Mouse (Mus musculus) CH12.LX (cell line): Measurements from ENCODE around the gene Mta1.

Experiments used
- CHD1 ChIP-seq: IDR thresholded peaks from 2 replicates; pipeline ENCODE4 v1.6.1; 2012; ENCODE audit warnings: low read depth, low read length, improper control_type of control experiment, inconsistent platforms
- CTCF ChIP-seq, 2 experiments: IDR thresholded peaks in 1 of 2; conservative IDR thresholded peaks in 1 of 2; 2 replicates each; pipeline ENCODE4 v1.5.1; 2011 to 2012; ENCODE audit warnings: low read depth in 2 of 2, low read length in 2 of 2, improper control_type of control experiment in 1 of 2, inconsistent platforms in 1 of 2, mild to moderate bottlenecking in 1 of 2, moderate library complexity in 1 of 2
- EP300 ChIP-seq: IDR thresholded peaks from 2 replicates; pipeline ENCODE4 v1.6.1; 2011; ENCODE audit warnings: low read length, improper control_type of control experiment
- HCFC1 ChIP-seq: IDR thresholded peaks from 2 replicates; pipeline ENCODE4 v1.6.1; 2012; ENCODE audit warnings: low read depth, mild to moderate bottlenecking, inconsistent platforms, low read length, improper control_type of control experiment
- MXI1 ChIP-seq: IDR thresholded peaks from 2 replicates; pipeline ENCODE4 v1.6.1; 2011; ENCODE audit warnings: mild to moderate bottlenecking, low read depth, low read length, improper control_type of control experiment
- NRF1 ChIP-seq: IDR thresholded peaks from 2 replicates; pipeline ENCODE4 v1.6.1; 2014; ENCODE audit warnings: low read depth, mild to moderate bottlenecking, inconsistent platforms, low read length, improper control_type of control experiment, moderate library complexity
- PAX5 ChIP-seq: IDR thresholded peaks from 2 replicates; pipeline ENCODE4 v1.6.1; 2012; ENCODE audit warnings: low read length, inconsistent platforms, mixed read lengths
- POLR2A ChIP-seq: IDR thresholded peaks from 2 replicates; pipeline ENCODE4 v1.6.1; 2011; ENCODE audit warnings: low read depth, mild to moderate bottlenecking, improper control_type of control experiment, low read length
- SIN3A ChIP-seq: IDR thresholded peaks from 2 replicates; pipeline ENCODE4 v1.6.1; 2012; ENCODE audit warnings: low read length, improper control_type of control experiment, inconsistent platforms
- ZC3H11A ChIP-seq: IDR thresholded peaks from 2 replicates; pipeline ENCODE4 v1.6.1; 2012; ENCODE audit warnings: low read depth, mild to moderate bottlenecking, inconsistent platforms, low read length, improper control_type of control experiment
- ZKSCAN1 ChIP-seq: IDR thresholded peaks from 2 replicates; pipeline ENCODE4 v1.6.1; 2012; ENCODE audit warnings: low read depth, inconsistent platforms, low read length, improper control_type of control experiment, borderline replicate concordance
- ZMIZ1 ChIP-seq: IDR thresholded peaks from 2 replicates; pipeline ENCODE4 v1.6.1; 2012; ENCODE audit warnings: low read depth, mild to moderate bottlenecking, inconsistent platforms, low read length, improper control_type of control experiment

GRCm38 (mm10) chr12:113181020-113181419, 82.9 kb downstream of the Mta1 start:
- TF ChIP-seq SIN3A = no peak
- no peak for TF ChIP-seq ZC3H11A
- TF ChIP-seq ZKSCAN1 = no peak
- TF ChIP-seq CTCF (conservative IDR thresholded peaks at IDR 0.05 in 1 of 2, IDR thresholded peaks at IDR 0.05 in 1 of 2; ENCODE audit: low read depth in 2 of 2, low read length in 2 of 2) = no peak
- no peak for TF ChIP-seq NRF1
- TF ChIP-seq ZMIZ1 = no peak
- no peak for TF ChIP-seq MXI1
- TF ChIP-seq CHD1 = no peak
- TF ChIP-seq HCFC1 = no peak
- TF ChIP-seq PAX5 = no peak
- TF ChIP-seq EP300 = no peak
- no peak for TF ChIP-seq POLR2A
